Comparison of ENCODE assay signal across 8 mouse cellular contexts in the genomic region with DNA sequence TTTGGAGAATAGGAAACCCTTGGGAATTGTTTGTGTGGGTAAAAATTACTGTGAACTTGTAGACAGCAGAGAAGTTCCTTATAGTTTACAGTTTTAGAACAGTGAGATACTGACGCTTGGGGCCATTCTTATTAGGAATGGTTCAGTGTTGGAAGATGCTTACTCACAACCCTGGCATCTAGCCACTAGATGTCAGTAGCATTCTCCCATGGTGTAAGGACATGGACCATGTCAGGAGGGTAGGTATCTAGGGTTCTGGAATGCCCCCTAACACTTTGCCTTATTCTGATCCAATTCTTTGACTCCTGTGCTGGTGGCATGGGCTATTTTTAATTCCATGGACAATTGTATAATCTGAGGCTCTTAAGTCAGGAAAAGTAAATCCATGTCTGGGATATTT.
DNase-seq lines count a peak whose midpoint lies in the region; ATAC-seq and TF ChIP-seq lines count a peak whose summit lies in the region.

No protein-coding gene starts in this region.

- no peak; the same call in 1 of the 2 replicates for ATAC-seq in hindbrain, embryonic 12.5 days (ENCODE audit: low FRiP score)
- no peak for ATAC-seq in megakaryocyte, adult 5-6 weeks (ENCODE audit: poor library complexity, severe bottlenecking)

- H3K27me3 ChIP-seq in hindbrain, embryonic 10.5 days (ENCODE audit: insufficient read depth, poor library complexity, severe bottlenecking) = no peaks in the 10 kb centered on the region
- no peaks in the 10 kb centered on the region for H3K27me3 ChIP-seq in hindbrain, embryonic 12.5 days
- no peaks in the 10 kb centered on the region for H3K27me3 ChIP-seq in E14TG2a.4 (ENCODE audit: insufficient read depth, low read length)

- no peak overlapping the region for H3K4me3 ChIP-seq in hindbrain, embryonic 10.5 days
- H3K4me3 ChIP-seq in hindbrain, embryonic 12.5 days = no peak overlapping the region
- no peak overlapping the region for H3K4me3 ChIP-seq in E14TG2a.4 (replicated peaks; ENCODE audit: low read length)
- no peak overlapping the region for H3K4me3 ChIP-seq in lung, adult 2 months (replicated peaks; ENCODE audit: extremely low read depth, low read depth, low read length)

- WGBS in hindbrain, embryonic 10.5 days = 59% methylated on average over 1 of the region's 1 CpGs
- WGBS in hindbrain, embryonic 12.5 days = 35% methylated on average over 1 of the region's 1 CpGs
- 26% methylated on average over 1 of the region's 1 CpGs for WGBS in lung, adult 2 months

- TF ChIP-seq CTCF in E14TG2a.4 (conservative IDR thresholded peaks at IDR 0.05; ENCODE audit: low read length) = peak; percentile 38
- TF ChIP-seq CTCF in brain, embryonic 14.5 days (IDR thresholded peaks at IDR 0.05; ENCODE audit: borderline replicate concordance, extremely low read depth, insufficient read depth, insufficient read length) = peak; percentile 49; the same call in 1 of the 2 replicates
- peak; percentile 47 for TF ChIP-seq CTCF in lung, adult 2 months (IDR thresholded peaks at IDR 0.05; ENCODE audit: insufficient read depth, low read length)

- H3K36me3 ChIP-seq in hindbrain, embryonic 10.5 days = no peaks in the 10 kb centered on the region
- H3K36me3 ChIP-seq in hindbrain, embryonic 12.5 days = no peaks in the 10 kb centered on the region
- no peaks in the 10 kb centered on the region for H3K36me3 ChIP-seq in E14TG2a.4 (ENCODE audit: insufficient read depth, low read length)

- no peak for TF ChIP-seq POLR2A in brain, embryonic 14.5 days (IDR thresholded peaks at IDR 0.05; ENCODE audit: borderline replicate concordance, extremely low read depth, insufficient read depth, insufficient read length, poor library complexity, severe bottlenecking)
- no peak for TF ChIP-seq POLR2A in lung, adult 2 months (IDR thresholded peaks at IDR 0.05; ENCODE audit: borderline replicate concordance, extremely low read depth, low read depth, low read length)

- H3K4me1 ChIP-seq in hindbrain, embryonic 10.5 days (replicated peaks) = peaks cover 33% of the 10 kb centered on the region
- H3K4me1 ChIP-seq in hindbrain, embryonic 12.5 days = peaks cover 9% of the 10 kb centered on the region
- peaks cover 24% of the 10 kb centered on the region for H3K4me1 ChIP-seq in E14TG2a.4 (replicated peaks; ENCODE audit: low read depth, low read length)
- H3K4me1 ChIP-seq in lung, adult 2 months (ENCODE audit: control insufficient read depth, insufficient read depth, low read length) = no peaks in the 10 kb centered on the region

- H3K9ac ChIP-seq in hindbrain, embryonic 12.5 days = no peak overlapping the region

- H3K9me3 ChIP-seq in hindbrain, embryonic 10.5 days = no peaks in the 10 kb centered on the region
- no peaks in the 10 kb centered on the region for H3K9me3 ChIP-seq in hindbrain, embryonic 12.5 days (replicated peaks)
- peaks cover 7% of the 10 kb centered on the region for H3K9me3 ChIP-seq in E14TG2a.4 (ENCODE audit: low read length)

- peak; percentile 29 for DNase-seq in hindbrain, embryonic 10.5 days (ENCODE audit: low spot score)
- DNase-seq in brain, embryonic 14.5 days (ENCODE audit: low read depth) = peak; percentile 47
- no peak for DNase-seq in lung, adult 2 months
- DNase-seq in left cerebral cortex, postnatal 25 days (ENCODE audit: low spot score in 2 of 2) = no peak
- DNase-seq in right cerebral cortex, postnatal 36 days (ENCODE audit: low spot score in 2 of 2) = no peak

- intact Hi-C loops in left cerebral cortex, postnatal 25 days (cut with DNase I) = no loop called here

- no peak overlapping the region for H3K27ac ChIP-seq in hindbrain, embryonic 10.5 days
- no peak overlapping the region for H3K27ac ChIP-seq in hindbrain, embryonic 12.5 days

- no peak overlapping the region for H3K4me2 ChIP-seq in hindbrain, embryonic 12.5 days (replicated peaks)

Comparison
In these comparisons a context has a peak if more than half of its experiments do, and no peak if none do; other contexts are left out.
1. DNase-seq: peak in hindbrain, embryonic 10.5 days (single experiment) and brain, embryonic 14.5 days (single experiment); none in lung, adult 2 months (single experiment), left cerebral cortex, postnatal 25 days (0 of 2) and right cerebral cortex, postnatal 36 days (0 of 2).
2. Peak in every context shown above with its lines, with median percentiles within 50 percentile points of each other: CTCF ChIP-seq.